Mouse (Mus musculus): ENCODE measurements around the gene 4930518I15Rik. TPM values are rescaled to one million over a fixed set of nuclear protein-coding genes. Genes with fewer than 3 reads are reported as not detected.
A peak's percentile ranks its signal among the peaks of the same experiment; 100 is the strongest.
"Not testable (repeated sequence)": the region's sequence is repeated elsewhere in the genome, so short reads cannot be mapped to it uniquely, and the experiment has no call there.

Gene 4930518I15Rik
- polyA plus RNA-seq, 1 experiment from 2014 or later, result 8.4 TPM

- DNase-seq (ENCODE audit: low spot score), result peak; percentile 81
Measured at GRCm38 (mm10) chr2:156877726-156878125, 20.0 kb upstream of the 4930518I15Rik start.

- DNase-seq (ENCODE audit: low spot score), result no peak
Measured at GRCm38 (mm10) chr2:156874760-156875510, 17.2 kb upstream of the 4930518I15Rik start.

- no peak for DNase-seq (ENCODE audit: low spot score)
Measured at GRCm38 (mm10) chr2:156874047-156874759, 16.5 kb upstream of the 4930518I15Rik start.

- DNase-seq (ENCODE audit: low spot score), result peak; percentile 79
Measured at GRCm38 (mm10) chr2:156873629-156874028, 15.9 kb upstream of the 4930518I15Rik start.

GRCm38 (mm10) chr2:156870519-156870918, 12.8 kb upstream of the 4930518I15Rik start:
- no peak for DNase-seq (ENCODE audit: low spot score)

- no peak for DNase-seq (ENCODE audit: low spot score)
Measured at GRCm38 (mm10) chr2:156869554-156869953, 11.8 kb upstream of the 4930518I15Rik start.

- DNase-seq (ENCODE audit: low spot score), result no peak
Measured at GRCm38 (mm10) chr2:156868994-156869393, 11.2 kb upstream of the 4930518I15Rik start.

- no peak for DNase-seq (ENCODE audit: low spot score)
Measured at GRCm38 (mm10) chr2:156864481-156864880, 6.7 kb upstream of the 4930518I15Rik start.

GRCm38 (mm10) chr2:156863487-156864160, 5.9 kb upstream of the 4930518I15Rik start:
- DNase-seq (ENCODE audit: low spot score), result peak; percentile 45

GRCm38 (mm10) chr2:156862772-156863486, 5.2 kb upstream of the 4930518I15Rik start, which contains the start of gene Rab5if:
Gene Rab5if, plus strand, starts transcription at chr2:156863128.
- peak; percentile 98 for DNase-seq (ENCODE audit: low spot score)

- DNase-seq (ENCODE audit: low spot score), result peak; percentile 63
Measured at GRCm38 (mm10) chr2:156862041-156862717, 4.4 kb upstream of the 4930518I15Rik start.

GRCm38 (mm10) chr2:156858671-156859070, 925 bp upstream of the 4930518I15Rik start:
- DNase-seq (ENCODE audit: low spot score), result no peak

- DNase-seq (ENCODE audit: low spot score), result no peak
Measured at GRCm38 (mm10) chr2:156857385-156857791, 358 bp downstream of the 4930518I15Rik start.

- no peak for DNase-seq (ENCODE audit: low spot score)
Measured at GRCm38 (mm10) chr2:156856311-156856710, 1.4 kb downstream of the 4930518I15Rik start.

- not testable (repeated sequence) for DNase-seq (ENCODE audit: low spot score)
Measured at GRCm38 (mm10) chr2:156853999-156854771, 3.6 kb downstream of the 4930518I15Rik start.

GRCm38 (mm10) chr2:156853584-156853983, 4.2 kb downstream of the 4930518I15Rik start:
- DNase-seq (ENCODE audit: low spot score), result not testable (repeated sequence)

- no peak for DNase-seq (ENCODE audit: low spot score)
Measured at GRCm38 (mm10) chr2:156850505-156850904, 7.2 kb downstream of the 4930518I15Rik start.

- DNase-seq (ENCODE audit: low spot score), result no peak
Measured at GRCm38 (mm10) chr2:156848526-156849182, 9.1 kb downstream of the 4930518I15Rik start.

- DNase-seq (ENCODE audit: low spot score), result no peak
Measured at GRCm38 (mm10) chr2:156847653-156848052, 10.1 kb downstream of the 4930518I15Rik start.

Measured in thymus, postnatal 0 days (tissue).